Mouse (Mus musculus) mesoderm, embryonic 11.5 days (tissue): Measurements from ENCODE around the gene Adgrg5.

Experiments
- DNase-seq: peaks from one replicate; pipeline ENCODE4 v3.0.0-alpha.2; 2012; ENCODE audit warnings: low read depth, low spot score

Adgrg5 gene

DNA sequence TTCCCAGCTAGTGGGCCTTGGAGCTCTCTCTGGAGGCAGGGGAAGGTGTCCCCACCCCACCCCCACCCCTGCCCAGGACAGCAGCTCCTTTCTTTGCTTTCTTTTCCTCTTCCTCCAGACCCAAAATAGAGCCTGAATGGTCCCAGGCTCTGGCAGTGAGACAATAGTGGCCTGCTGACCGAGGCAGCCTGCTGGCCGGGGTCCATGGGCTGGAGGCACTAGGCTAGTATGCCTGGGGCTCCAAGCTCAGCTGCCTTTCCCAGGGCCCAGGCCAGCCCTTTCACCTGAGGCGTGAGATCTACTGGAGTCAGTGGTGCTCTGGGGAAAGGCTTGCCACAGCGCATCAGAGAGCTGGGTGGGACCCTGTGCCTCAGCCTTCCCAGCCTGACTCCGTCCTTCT, 69.0 kb downstream of the Adgrg5 start:
- no peak for DNase-seq
